Mouse (Mus musculus): ENCODE results near the gene Rassf5. TPM values are rescaled to one million over a fixed set of nuclear protein-coding genes. Genes with fewer than 3 reads are reported as not detected.

Gene Rassf5
- polyA plus RNA-seq, 1 experiment, result 11.9 TPM

DNA sequence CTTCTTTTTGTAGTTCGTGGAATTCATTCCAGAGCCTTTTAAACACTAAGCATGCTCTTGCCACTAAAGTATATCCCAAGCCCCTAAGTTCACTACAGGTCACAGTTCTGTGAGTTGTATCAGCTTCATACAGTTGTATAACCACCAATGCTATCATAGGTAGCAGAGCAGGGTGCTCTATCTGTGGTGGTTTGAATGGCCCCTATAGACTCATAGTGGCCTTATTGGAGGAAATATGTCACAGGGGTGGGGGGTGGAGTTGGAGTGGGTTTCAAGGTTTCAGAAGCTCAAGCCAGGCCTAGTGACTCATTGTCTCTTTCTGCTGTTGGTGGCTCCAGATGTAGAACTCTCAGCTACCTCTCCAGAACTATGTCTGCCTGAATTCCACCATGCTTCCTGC lies 102.6 kb downstream of the Rassf5 start:
- no peak for DNase-seq (ENCODE audit: extremely low spot score in 1 of 2, low spot score in 1 of 2)

DNA sequence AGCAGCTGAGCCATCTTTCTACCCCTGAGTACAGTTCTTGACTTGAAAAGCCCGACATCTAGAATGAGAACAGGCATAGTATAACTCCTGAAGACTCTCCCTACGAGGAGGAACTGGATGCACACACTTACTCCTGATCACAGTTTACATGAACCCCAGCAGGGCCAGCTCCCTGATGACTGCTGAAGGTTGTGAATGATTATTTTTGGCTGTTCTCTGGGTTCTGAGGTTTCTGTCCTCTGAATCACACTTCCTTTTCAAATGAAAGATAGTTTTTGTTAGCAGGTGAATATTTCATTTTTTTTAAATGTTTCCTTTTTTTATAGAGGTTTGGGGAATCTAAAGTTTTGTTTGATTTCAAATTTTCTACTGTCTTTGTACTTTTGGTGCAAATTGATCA lies 103.6 kb downstream of the Rassf5 start:
- no peak for DNase-seq (ENCODE audit: extremely low spot score in 1 of 2, low spot score in 1 of 2)

DNA sequence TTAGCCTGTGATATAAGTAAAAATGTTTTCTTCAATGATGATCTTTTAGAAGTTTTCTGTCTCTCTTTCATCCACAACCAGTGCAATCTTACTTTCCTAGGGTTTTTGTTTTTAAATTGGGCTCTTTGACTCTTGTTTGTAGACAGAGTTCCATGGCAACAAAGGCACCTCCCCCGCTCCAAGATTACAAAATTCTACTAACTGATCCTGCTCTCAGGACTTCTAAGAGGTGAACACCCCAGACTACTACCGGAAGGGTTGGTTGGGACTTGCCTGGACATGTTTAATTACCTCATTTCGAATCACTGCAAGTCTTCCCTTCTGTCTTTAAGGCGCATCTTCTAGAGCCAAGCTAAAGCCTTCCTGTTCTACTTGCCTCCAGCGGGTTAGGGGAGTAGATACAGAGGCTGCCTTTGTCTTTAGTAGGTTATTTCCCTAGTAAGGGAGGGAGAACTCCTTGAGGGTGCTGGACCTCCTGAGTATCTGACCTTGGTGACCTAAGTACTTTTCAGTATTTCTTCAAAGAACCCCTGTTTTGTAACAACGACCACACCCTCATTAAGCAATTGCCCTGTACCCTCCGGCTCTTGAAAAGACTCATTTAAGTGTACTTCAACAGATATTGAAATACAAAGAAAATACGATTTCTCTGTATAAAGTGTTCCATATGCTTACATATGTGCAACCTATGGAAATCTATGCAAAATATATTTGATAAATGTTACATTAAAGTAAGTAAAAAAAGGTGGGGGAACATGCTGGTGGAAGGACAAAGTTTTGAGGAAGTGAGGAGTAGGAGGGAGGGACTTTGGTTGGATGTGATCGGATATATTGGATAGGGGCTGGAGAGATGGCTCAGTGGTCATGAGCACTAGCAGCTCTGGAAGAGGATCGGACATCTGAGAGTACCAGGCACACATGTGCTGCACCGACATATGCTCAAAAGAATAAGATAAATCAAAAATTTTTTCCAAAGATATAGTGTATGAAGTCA lies 105.7 kb downstream of the Rassf5 start:
- DNase-seq (ENCODE audit: extremely low spot score in 1 of 2, low spot score in 1 of 2), result no peak

DNA sequence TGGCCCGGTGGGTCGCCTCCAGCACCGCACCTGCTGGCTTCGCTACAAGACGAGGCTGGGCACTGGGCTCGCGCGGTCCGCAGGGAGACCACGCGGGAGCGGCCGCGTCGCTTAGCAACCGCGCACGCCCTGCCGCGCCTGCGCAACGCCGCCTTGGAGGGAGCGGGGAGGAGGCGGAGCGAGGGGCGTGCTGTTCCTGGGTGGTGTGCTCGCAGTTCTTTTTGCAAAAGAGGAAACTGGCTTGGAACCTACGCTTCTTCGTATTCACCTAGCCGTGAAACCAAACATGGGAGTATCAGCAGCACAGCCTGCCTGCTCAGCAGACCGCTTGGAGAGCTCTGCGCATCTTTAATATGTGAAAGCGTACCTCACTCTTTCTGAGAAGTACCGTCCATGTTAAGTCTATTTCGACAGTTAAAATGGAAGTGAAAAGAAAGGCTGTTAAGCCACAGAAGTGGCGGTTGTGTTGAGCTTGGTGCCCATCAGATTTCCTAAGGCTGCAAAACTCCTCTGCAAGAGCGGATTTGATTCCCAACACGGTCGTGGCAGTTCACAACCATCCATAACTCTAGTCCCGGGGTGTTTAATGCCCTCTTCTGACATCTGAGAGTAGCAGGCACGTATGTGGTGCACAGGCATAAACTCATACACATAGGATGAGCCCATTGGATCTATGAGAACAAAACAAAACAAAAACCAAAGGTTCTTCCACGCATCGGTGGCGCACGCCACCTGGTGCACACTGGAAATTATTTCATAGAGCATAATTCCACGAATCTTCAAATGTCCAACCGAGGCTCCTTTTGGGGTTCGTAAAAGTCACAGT lies 106.7 kb downstream of the Rassf5 start, which contains the start of gene Dyrk3:
TSS of gene Dyrk3 (minus strand) at position 150 of the 826 bp plus-strand sequence.
- peak; percentile 78 to 90 for DNase-seq (ENCODE audit: extremely low spot score in 1 of 2, low spot score in 1 of 2)

DNA sequence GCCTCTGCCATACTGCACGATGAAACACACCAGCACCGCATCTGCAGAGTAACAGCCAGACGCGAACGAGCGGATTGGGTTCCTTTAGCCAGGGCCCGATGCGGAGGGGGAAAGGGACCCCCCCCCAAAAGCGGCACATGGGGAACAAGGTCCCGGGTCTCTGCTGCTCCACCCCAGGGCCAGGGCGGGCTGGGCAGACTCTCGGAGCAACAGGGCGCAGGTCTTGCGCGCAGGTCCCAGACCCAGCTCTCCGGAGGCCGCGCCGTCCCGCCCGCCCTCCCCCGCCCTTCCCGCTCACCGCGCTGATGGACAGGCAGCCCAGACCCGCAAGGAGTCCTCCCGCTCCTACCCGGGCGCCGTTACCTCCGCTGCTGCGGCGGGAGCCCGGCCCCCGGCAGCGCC lies 107.3 kb downstream of the Rassf5 start:
- DNase-seq (ENCODE audit: extremely low spot score in 1 of 2, low spot score in 1 of 2), result no peak

DNA sequence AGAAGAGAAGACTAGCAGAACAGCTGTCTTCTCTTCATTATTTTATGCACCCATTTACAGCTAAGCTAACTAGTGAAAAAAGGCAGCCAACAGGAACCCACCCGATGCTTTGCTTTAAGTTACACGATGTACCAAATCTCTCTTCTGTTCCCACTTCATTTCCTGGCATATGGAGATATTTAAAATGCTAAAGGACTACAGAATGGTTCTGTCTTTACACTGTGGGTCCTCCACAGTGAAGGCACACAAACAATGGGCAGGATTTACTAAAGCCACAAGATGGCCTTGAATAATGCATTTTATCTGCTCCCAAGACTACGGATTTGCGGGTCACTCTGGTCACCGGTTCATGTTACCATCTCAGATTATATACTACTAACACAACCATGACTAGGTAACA lies 107.9 kb downstream of the Rassf5 start:
- DNase-seq (ENCODE audit: extremely low spot score in 1 of 2, low spot score in 1 of 2), result no peak

DNA sequence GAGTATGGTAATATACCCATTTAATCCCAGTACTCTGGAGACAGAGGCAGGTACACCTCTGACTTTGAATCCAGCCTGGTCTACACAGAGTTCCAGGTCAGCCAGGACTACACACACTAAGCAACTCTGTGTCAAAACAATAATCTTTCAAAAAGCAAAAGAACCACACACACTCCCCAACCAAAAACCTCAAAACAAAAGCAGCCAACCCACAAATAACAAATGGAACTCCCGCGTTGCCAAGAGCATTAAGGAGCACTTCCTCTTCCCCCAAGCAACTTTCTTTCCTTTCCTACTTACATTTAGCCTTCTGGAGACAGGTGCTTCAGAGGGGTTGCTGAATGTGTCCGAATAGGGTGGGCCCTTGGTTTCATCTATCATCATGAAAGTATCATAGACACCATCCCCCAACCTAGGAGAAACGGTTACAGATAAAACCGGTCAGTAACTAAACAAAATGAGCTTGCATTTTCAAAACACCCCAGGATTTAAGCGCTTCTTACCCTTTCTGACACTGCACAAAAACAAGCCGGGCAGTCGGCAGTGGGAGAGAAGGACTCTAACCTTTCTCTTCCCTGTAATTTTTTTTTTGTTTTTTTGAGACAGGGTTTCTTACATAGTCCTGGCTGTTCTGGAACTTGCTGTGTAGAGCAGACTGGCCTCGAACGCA lies 109.0 kb downstream of the Rassf5 start:
- DNase-seq (ENCODE audit: extremely low spot score in 1 of 2, low spot score in 1 of 2), result no peak

DNA sequence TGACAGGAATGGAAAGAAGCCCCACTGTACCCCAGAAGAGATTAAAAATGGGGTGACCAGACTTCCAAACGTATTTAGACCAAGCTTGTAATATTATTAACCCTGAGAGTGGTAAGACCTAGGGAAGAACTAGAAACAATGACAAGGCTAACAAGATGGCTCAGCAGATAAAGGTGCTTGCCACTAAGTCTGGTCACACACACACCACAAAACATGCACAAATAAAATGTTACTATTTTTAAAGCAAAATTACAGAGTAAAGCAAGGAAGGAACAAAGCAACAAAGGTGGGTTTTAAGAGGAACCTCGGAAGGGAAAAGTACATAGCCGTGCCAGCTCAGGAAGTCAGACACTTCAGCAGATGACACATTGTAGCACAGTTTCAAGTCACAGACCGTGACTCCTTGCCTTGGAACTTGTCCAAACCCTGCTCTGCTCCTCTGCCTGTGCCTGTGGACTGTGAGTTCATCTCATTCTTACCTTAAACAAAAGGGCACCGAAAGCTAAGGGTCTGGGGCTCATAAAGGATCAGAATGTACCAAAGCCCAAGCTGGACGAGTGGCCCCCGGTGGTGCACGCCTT lies 110.0 kb downstream of the Rassf5 start:
- peak in 1 of 2 experiments; percentile 47 for DNase-seq (ENCODE audit: extremely low spot score in 1 of 2, low spot score in 1 of 2)

DNA sequence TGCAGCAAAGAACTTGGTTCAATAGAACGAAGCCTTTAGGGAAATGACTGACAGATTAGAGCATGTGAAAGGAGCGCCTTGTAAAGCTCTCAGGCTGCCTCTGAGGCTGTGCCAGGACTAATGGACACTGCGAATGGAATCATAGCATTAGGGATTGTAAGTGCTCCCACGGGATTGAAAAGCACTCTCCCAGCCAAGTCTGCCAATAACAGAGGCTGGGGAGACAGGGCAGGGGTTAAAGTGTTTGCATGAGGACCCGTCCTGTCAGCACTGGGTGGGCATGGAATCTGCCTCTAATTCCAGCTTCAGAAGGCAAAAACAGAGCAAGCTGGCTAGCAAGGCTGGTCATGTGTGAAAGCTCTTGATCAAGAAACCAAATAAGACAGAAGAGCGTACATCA lies 110.8 kb downstream of the Rassf5 start:
- DNase-seq (ENCODE audit: extremely low spot score in 1 of 2, low spot score in 1 of 2), result no peak

Other genes starting within 250 kb of the Rassf5 start
- not detected in 2 replicates for gene Il10, start 225.4 kb downstream of the Rassf5 start, polyA plus RNA-seq (2012; rRNA removed)
- 27.6 and 28.6 TPM in 2 replicates for gene Mapkapk2, start 147.4 kb downstream of the Rassf5 start, polyA plus RNA-seq (2012; rRNA removed)
- 4.9 and 5.0 TPM in 2 replicates for gene Dyrk3, start 106.9 kb downstream of the Rassf5 start, polyA plus RNA-seq (2012; rRNA removed)
- gene Eif2d, start 92.1 kb downstream of the Rassf5 start, polyA plus RNA-seq (2012; rRNA removed), result 52.9 and 54.2 TPM in 2 replicates
- 2.2 and 2.8 TPM in 2 replicates for gene Ikbke, start 34.3 kb upstream of the Rassf5 start, polyA plus RNA-seq (2012; rRNA removed)

Measured in frontal cortex, adult 2 months (tissue).